Mouse (Mus musculus) hindbrain, embryonic 16.5 days (tissue): ENCODE data around the gene Dnaaf2. TPM values are rescaled to one million over a fixed set of nuclear protein-coding genes. Genes with fewer than 3 reads are reported as not detected.

ENCODE experiments used
- ATAC-seq: fragments of 200-750 bp; cut with Nextera tagmentation; 2 replicates; pipeline ENCODE4 v1.8.0; 2017; ENCODE audit warnings: moderate TSS enrichment, moderate library complexity
- H3K27ac ChIP-seq: fragments of 300-500 bp; sonication (generic); 2 replicates; pipeline ENCODE4 v1.5.1; 2014; ENCODE audit warnings: low read depth, mild to moderate bottlenecking, control low read depth, low read length, moderate library complexity
- H3K27me3 ChIP-seq: fragments of 300-500 bp; sonication (generic); replicated peaks from 2 replicates; pipeline ENCODE4 v1.6.1; 2014; ENCODE audit warnings: low read length; ENCODE audit not compliant: control insufficient read depth, insufficient read depth
- H3K36me3 ChIP-seq: fragments of 300-500 bp; sonication (generic); 2 replicates; pipeline ENCODE4 v1.6.1; 2014; ENCODE audit warnings: mild to moderate bottlenecking, low read length, moderate library complexity, mixed read lengths; ENCODE audit not compliant: control insufficient read depth, insufficient read depth
- H3K4me1 ChIP-seq: fragments of 300-500 bp; sonication (generic); 2 replicates; pipeline ENCODE4 v1.6.1; 2014; ENCODE audit warnings: low read depth, low read length; ENCODE audit not compliant: control insufficient read depth, insufficient read depth
- H3K4me2 ChIP-seq: fragments of 300-500 bp; sonication (generic); 2 replicates; pipeline ENCODE4 v1.6.1; 2014; ENCODE audit warnings: mild to moderate bottlenecking, low read length, control low read depth, moderate library complexity
- H3K4me3 ChIP-seq: fragments of 300-500 bp; sonication (generic); 2 replicates; pipeline ENCODE4 v1.5.1; 2014; ENCODE audit warnings: mild to moderate bottlenecking, low read length, control low read depth, moderate library complexity
- H3K9ac ChIP-seq: fragments of 300-500 bp; sonication (generic); 2 replicates; pipeline ENCODE4 v1.6.1; 2014; ENCODE audit warnings: low read depth, mild to moderate bottlenecking, control low read depth, low read length, moderate library complexity
- H3K9me3 ChIP-seq: fragments of 300-500 bp; sonication (generic); 2 replicates; pipeline ENCODE4 v1.6.1; 2014; ENCODE audit warnings: mild to moderate bottlenecking, low read length, moderate library complexity; ENCODE audit not compliant: control insufficient read depth
- WGBS: fragments of 180-500 bp; shearing (Covaris S2); extraction: QIAGEN DNeasy Blood & Tissue Kit; methylation state at CpG from one replicate; pipeline ENCODE4 v1.1.7; 2014; 5-methylcytosine and 5-hydroxymethylcytosine counted together
- polyA plus RNA-seq: library from polyadenylated mRNA; unstranded; fragments of >200 nt; fragmentation: Nextera tagmentation; extraction: Ambion mirVana; gene quantifications from 2 replicates; pipeline ENCODE4 v1.2.1, GENCODE M21; 2015

Dnaaf2 gene
- polyA plus RNA-seq, 1 experiment from 2014 or later, result 6.8 TPM

DNA sequence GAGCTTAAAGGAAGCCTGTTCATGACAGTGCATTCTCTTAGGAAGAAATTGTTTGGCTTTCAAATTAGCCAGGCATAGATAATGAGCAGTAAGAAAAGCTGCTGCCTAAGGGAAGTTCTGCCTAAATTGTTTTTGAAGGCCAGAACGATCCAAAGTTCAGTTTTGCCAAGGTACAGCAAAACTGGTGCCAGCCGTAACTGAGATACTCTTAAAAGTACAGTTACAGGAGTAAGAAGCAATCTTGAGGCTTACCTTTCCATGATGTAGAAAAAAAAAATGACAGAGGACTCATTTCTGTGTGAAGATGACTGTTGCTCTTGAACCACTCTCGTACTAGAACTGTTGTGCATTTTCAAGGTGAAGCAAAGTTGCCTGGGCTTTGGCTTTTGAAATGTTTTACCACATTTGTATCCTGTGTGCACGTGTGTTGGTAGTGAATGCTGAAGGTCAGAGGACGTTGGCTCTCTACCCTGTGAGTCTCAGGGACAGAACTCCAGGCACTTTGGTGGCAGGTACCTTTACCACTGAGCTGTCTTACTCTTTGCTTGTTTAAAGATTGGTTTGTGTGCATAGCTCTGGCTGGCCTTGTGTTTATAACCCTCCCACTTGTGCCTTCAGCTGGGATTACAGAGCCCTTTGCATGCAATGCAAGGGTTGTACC, 11.3 kb downstream of the Dnaaf2 start:
- ATAC-seq, result no peak
- Histone ChIP-seq H3K9me3 (no peaks in the 10 kb centered on the region), H3K9ac (no peak overlapping the region), H3K4me2 (peak overlapping the region; percentile 23; the same call in 1 of the 2 replicates), H3K4me3 (no peak overlapping the region), H3K27ac (no peak overlapping the region), H3K36me3 (peaks cover 9% of the 10 kb centered on the region), H3K4me1 (peaks cover 24% of the 10 kb centered on the region), H3K27me3 (no peaks in the 10 kb centered on the region)
- whole genome bisulfite sequencing, result 68% methylated on average over 5 of the region's 5 CpGs

DNA sequence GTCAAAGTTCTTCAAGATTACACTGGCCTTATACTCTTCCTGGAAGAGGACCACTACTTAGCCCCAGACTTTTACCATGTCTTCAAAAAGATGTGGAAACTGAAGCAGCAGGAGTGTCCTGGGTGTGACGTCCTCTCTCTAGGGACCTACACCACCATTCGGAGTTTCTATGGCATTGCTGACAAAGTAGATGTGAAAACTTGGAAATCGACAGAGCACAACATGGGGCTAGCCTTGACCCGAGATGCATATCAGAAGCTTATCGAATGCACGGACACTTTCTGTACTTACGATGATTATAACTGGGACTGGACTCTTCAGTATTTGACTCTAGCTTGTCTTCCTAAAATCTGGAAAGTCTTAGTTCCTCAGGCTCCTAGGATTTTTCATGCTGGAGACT, 12.9 kb downstream of the Dnaaf2 start:
- peak overlapping the region; percentile 95 for H3K4me3 ChIP-seq
- H3K36me3 ChIP-seq, result peaks cover 5% of the 10 kb centered on the region
- H3K27me3 ChIP-seq, result no peaks in the 10 kb centered on the region
- peak overlapping the region; percentile 78 for H3K9ac ChIP-seq
- no peak overlapping the region for H3K27ac ChIP-seq
- H3K9me3 ChIP-seq, result no peaks in the 10 kb centered on the region
- ATAC-seq, result no peak
- 68% methylated on average over 7 of the region's 7 CpGs for WGBS
- H3K4me1 ChIP-seq, result peaks cover 24% of the 10 kb centered on the region
- peak overlapping the region; percentile 82 for H3K4me2 ChIP-seq

DNA sequence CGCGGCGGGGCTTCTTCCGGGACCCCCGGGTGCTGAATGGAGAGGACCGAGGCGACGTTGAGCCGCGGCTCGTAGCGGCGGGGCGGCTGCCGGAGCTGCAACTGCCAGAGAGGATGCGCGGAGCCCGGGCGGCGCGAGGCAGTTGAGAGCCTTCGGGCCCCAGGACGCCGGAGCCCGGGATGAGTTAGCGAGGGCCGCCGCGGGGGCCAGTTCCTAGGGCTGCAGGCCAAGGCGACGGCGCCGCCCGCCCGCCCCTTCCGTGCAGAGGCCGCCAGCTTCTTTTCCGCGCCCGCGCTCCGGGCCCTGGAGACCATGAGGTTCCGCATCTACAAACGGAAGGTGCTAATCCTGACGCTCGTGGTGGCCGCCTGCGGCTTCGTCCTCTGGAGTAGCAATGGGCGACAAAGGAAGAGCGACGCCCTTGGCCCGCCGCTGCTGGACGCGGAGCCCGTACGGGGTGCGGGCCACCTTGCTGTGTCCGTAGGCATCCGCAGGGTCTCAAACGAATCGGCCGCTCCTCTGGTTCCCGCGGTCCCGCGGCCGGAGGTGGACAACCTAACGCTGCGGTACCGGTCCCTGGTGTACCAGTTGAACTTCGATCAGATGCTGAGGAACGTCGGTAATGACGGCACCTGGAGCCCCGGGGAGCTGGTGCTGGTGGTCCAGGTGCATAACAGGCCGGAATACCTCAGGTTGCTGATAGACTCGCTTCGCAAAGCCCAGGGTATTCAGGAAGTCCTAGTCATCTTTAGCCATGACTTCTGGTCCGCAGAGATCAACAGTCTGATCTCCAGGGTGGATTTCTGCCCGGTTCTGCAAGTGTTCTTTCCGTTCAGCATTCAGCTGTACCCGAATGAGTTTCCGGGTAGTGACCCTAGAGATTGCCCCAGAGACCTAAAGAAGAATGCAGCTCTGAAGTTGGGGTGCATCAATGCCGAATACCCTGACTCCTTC, 13.6 kb downstream of the Dnaaf2 start:
- H3K4me2 ChIP-seq, result peak overlapping the region; percentile 82
- H3K4me1 ChIP-seq, result peaks cover 24% of the 10 kb centered on the region
- ATAC-seq, result peak; percentile 74
- peak overlapping the region; percentile 78 for H3K9ac ChIP-seq
- no peaks in the 10 kb centered on the region for H3K27me3 ChIP-seq
- H3K36me3 ChIP-seq, result peaks cover 3% of the 10 kb centered on the region; the same call in 1 of the 2 replicates
- H3K27ac ChIP-seq, result peak overlapping the region; percentile 95
- 1% methylated on average over 75 of the region's 86 CpGs for WGBS
- H3K9me3 ChIP-seq, result no peaks in the 10 kb centered on the region
- peak overlapping the region; percentile 95 for H3K4me3 ChIP-seq

DNA sequence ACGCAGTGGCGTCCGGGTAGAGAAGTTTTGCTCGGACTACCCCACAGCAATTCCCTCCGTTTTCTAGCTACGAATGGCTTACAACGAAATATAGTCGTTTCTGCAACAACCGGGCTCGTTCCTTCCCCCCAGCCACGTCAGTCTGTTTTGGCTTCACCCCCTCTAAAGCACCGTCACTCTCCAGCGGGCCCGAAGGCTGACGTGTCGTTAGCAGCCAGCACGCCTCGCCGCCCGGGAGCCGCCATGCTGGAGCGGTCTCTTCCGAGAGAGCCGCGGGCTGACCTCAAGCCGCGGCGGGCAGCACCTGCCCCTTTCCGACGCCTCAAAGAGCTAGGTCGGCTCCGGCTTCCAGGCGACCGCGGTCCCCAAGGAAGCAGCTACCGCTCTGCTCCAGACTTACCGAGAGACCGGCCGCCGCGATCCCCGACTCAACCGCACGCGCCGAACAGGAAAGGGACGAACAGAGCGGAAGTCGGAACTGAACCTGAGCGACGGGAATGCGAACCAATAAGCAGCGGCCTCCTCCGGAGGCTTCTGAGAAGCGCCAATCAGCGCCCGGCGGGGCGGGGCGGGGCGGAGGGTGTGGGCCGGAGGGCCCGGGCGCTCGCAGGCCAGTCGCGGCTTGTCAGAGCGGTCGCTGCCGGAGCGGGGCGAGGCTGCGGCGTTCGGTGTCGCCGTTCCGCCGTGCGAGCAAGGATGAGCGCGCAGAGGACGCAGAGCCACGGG, 14.5 kb downstream of the Dnaaf2 start, which contains the start of the genes Rpl36al and Mgat2:
TSS of gene Rpl36al (minus strand) at position 501 of the 726 bp plus-strand sequence.
TSS of gene Mgat2 (plus strand) at position 575 of the 726 bp plus-strand sequence.
- peak within 1 kb of the TSS; percentile 95 for H3K4me3 ChIP-seq
- ATAC-seq, result peak; percentile 99

DNA sequence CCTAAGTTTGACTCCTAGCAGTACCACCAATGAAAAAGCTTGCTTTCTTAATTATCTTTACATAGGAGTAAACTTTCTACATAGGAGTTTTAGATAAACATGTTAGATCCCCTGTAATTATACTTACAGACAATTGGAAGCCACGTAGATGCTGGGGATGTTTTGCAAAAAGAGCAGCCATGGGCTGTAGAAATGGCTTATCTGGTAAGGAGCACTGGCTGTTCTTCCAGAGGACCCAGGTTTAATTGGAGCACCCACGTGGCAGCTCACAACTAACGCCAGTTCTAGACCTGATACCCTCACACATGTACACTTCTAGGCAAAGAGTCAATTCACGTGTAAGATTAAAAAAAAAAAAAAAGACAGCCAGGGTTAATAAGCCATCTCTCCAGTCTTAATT, 16.4 kb downstream of the Dnaaf2 start:
- H3K27ac ChIP-seq, result no peak overlapping the region
- no peak overlapping the region for H3K4me2 ChIP-seq
- no peaks in the 10 kb centered on the region for H3K36me3 ChIP-seq
- WGBS, result 92% methylated on average over 4 of the region's 4 CpGs
- no peaks in the 10 kb centered on the region for H3K9me3 ChIP-seq
- no peak overlapping the region for H3K4me3 ChIP-seq
- peaks cover 17% of the 10 kb centered on the region for H3K4me1 ChIP-seq
- H3K27me3 ChIP-seq, result no peaks in the 10 kb centered on the region
- no peak overlapping the region for H3K9ac ChIP-seq
- ATAC-seq, result no peak

More for the DNA sequence above, 14.5 kb downstream of the Dnaaf2 start, which contains the start of the genes Rpl36al and Mgat2:
- H3K27me3 ChIP-seq, result no peaks in the 10 kb centered on the region
- peak within 1 kb of the TSS; percentile 95 for H3K27ac ChIP-seq
- peak within 1 kb of the TSS; percentile 95 for H3K4me2 ChIP-seq
- H3K4me1 ChIP-seq, result peaks cover 24% of the 10 kb centered on the region
- peaks cover 3% of the 10 kb centered on the region; the same call in 1 of the 2 replicates for H3K36me3 ChIP-seq
- H3K9me3 ChIP-seq, result no peaks in the 10 kb centered on the region
- H3K9ac ChIP-seq, result peak within 1 kb of the TSS; percentile 78
- WGBS, result under 1% methylated on average over 79 of the region's 84 CpGs

DNA sequence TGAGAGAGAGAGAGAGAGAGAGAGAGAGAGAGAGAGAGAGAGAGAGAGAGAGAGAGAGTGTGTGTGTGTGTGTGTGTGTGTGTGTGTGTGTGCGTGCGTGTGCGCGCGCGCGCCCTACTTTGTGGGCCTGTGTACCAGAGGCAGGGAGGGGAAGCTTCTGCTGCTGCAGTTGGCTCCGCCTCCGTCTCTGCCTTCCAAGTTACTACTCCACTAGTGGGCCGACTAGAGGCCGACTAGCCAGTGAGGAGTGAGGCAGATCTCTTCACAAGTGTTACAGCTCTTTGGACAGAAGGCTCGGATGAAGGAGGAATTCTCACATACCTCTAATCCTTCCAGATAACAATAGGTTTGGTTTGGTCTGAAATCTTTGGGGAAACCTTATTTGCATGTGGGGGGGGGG, 18.9 kb downstream of the Dnaaf2 start:
- H3K9ac ChIP-seq, result no peak overlapping the region
- WGBS, result 66% methylated on average over 12 of the region's 12 CpGs
- H3K4me3 ChIP-seq, result no peak overlapping the region
- no peak overlapping the region for H3K27ac ChIP-seq
- H3K4me1 ChIP-seq, result peaks cover 5% of the 10 kb centered on the region
- H3K27me3 ChIP-seq, result no peaks in the 10 kb centered on the region
- ATAC-seq, result no peak
- H3K36me3 ChIP-seq, result no peaks in the 10 kb centered on the region
- H3K9me3 ChIP-seq, result no peaks in the 10 kb centered on the region
- no peak overlapping the region for H3K4me2 ChIP-seq

DNA sequence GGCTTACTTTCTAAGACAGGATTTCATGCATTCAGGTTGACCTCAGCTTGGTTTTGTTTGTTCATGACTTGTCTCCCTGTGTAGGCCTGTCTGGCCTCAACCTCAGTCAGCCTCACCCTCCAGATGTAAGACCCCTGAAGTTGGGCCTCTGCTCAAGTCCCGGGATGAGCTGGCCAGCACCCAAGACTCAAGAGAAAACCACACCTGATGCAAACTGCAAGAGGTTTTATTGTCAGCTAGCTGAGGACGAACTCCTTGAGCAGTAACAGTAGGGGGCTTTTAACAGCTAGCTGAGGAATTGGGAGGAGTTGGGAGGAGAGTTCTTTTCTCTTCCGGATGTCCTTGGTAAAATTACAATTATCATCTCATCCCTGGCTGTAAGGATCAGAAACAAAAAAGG, 20.7 kb downstream of the Dnaaf2 start:
- Histone ChIP-seq H3K9me3 (no peaks in the 10 kb centered on the region), H3K4me3 (no peak overlapping the region), H3K27me3 (no peaks in the 10 kb centered on the region), H3K9ac (no peak overlapping the region), H3K4me1 (no peaks in the 10 kb centered on the region; the same call in 1 of the 2 replicates), H3K4me2 (no peak overlapping the region), H3K27ac (no peak overlapping the region), H3K36me3 (no peaks in the 10 kb centered on the region)
- no peak for ATAC-seq
- WGBS, result 79% methylated on average over 3 of the region's 3 CpGs

DNA sequence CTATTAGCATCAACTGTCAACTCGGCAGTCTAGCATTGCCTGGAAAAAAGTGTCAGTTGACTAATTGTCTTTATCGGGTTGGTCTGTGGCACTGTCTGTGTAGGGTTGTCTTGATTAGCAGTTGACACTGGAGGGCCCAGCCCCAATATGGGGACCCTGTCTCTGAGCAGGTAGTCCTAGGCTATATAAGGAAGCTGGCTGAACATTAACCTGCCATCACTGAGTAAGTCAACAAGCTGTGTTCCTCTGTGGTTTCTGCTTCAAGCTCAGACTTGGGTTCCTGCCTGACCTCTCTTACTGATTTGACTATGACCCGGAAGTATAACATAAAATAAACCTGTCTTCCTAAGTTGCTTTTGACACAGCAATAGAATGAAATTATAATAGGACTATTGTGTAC, 22.3 kb downstream of the Dnaaf2 start:
- 97% methylated on average over 3 of the region's 3 CpGs for WGBS
- Histone ChIP-seq H3K4me1 (no peaks in the 10 kb centered on the region), H3K4me3 (no peak overlapping the region), H3K9me3 (no peaks in the 10 kb centered on the region), H3K36me3 (no peaks in the 10 kb centered on the region), H3K27ac (no peak overlapping the region), H3K9ac (no peak overlapping the region), H3K27me3 (no peaks in the 10 kb centered on the region), H3K4me2 (no peak overlapping the region)
- ATAC-seq, result no peak
